Mouse (Mus musculus) neural tube, embryonic 14.5 days (tissue): Measurements from ENCODE around the gene Gm4724. TPM values are rescaled to one million over a fixed set of nuclear protein-coding genes. Genes with fewer than 3 reads are reported as not detected.
"Not testable (repeated sequence)": the region's sequence is repeated elsewhere in the genome, so short reads cannot be mapped to it uniquely, and the experiment has no call there.

Experiments
- ATAC-seq: fragments of 200-750 bp; cut with Nextera tagmentation; 2 replicates; pipeline ENCODE4 v1.8.0; 2017; ENCODE audit warnings: low read depth, mild to moderate bottlenecking, moderate TSS enrichment, moderate library complexity
- H3K27ac ChIP-seq: fragments of 300-500 bp; sonication (generic); 2 replicates; pipeline ENCODE4 v1.5.1; 2014; ENCODE audit warnings: low read depth, mild to moderate bottlenecking, control low read depth, low read length, moderate library complexity, mixed read lengths
- H3K27me3 ChIP-seq: fragments of 300-500 bp; sonication (generic); 2 replicates; pipeline ENCODE4 v1.6.1; 2014; ENCODE audit warnings: low read length; ENCODE audit not compliant: control insufficient read depth, insufficient read depth
- H3K36me3 ChIP-seq: fragments of 300-500 bp; sonication (generic); 2 replicates; pipeline ENCODE4 v1.6.1; 2014; ENCODE audit warnings: low read length, mixed read lengths; ENCODE audit not compliant: control insufficient read depth, insufficient read depth
- H3K4me1 ChIP-seq: fragments of 300-500 bp; sonication (generic); 2 replicates; pipeline ENCODE4 v1.6.1; 2014; ENCODE audit warnings: low read length; ENCODE audit not compliant: control insufficient read depth, insufficient read depth
- H3K4me2 ChIP-seq: fragments of 300-500 bp; sonication (generic); 2 replicates; pipeline ENCODE4 v1.6.1; 2014; ENCODE audit warnings: mild to moderate bottlenecking, low read depth, low read length, control low read depth
- H3K4me3 ChIP-seq: fragments of 300-500 bp; sonication (generic); 2 replicates; pipeline ENCODE4 v1.5.1; 2014; ENCODE audit warnings: low read depth, low read length, control low read depth, mixed read lengths
- H3K9ac ChIP-seq: fragments of 300-500 bp; sonication (generic); replicated peaks from 2 replicates; pipeline ENCODE4 v1.6.1; 2014; ENCODE audit warnings: low read depth, mild to moderate bottlenecking, control low read depth, low read length, mixed read lengths
- H3K9me3 ChIP-seq: fragments of 300-500 bp; sonication (generic); 2 replicates; pipeline ENCODE4 v1.6.1; 2016; ENCODE audit warnings: low read length; ENCODE audit not compliant: control insufficient read depth
- WGBS: fragments of 180-500 bp; shearing (Covaris S2); extraction: QIAGEN DNeasy Blood & Tissue Kit; methylation state at CpG from one replicate; pipeline ENCODE4 v1.1.7; 2014; 5-methylcytosine and 5-hydroxymethylcytosine counted together
- polyA plus RNA-seq: library from polyadenylated mRNA; unstranded; fragments of >200 nt; fragmentation: Nextera tagmentation; extraction: Ambion mirVana; gene quantifications from 2 replicates; pipeline ENCODE4 v1.2.1, GENCODE M21; 2014

The Gm4724 gene
- polyA plus RNA-seq, result 24.8 and 32.5 TPM in 2 replicates

DNA sequence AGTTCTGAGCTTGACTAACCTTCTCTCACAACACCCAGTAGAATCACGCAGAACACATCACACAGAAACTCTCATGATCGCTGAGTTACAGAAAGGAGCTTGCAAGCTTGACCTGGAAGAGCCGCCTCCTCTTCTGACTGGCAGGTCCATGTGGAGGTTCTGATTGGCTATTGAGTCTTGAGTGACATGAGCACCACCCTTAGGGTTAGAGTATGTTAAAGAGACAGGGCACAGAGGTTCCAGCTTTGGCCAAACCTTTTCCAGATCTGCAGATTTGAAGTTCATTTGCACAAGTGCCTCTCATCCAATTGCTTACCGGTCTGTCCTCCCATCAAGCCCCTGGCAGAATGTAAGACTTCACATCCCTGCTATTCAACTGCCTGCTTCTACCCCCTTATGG, at the start of gene Gm4724:
TSS of gene Gm4724 (minus strand) at position 101 of the 400 bp plus-strand sequence.
- not testable (repeated sequence) for H3K4me3 ChIP-seq, H3K9ac ChIP-seq, H3K27ac ChIP-seq, H3K9me3 ChIP-seq, H3K36me3 ChIP-seq, H3K27me3 ChIP-seq, ATAC-seq, H3K4me1 ChIP-seq, H3K4me2 ChIP-seq
- WGBS, result no CpG with 5 or more reads among the region's 4 CpGs

DNA sequence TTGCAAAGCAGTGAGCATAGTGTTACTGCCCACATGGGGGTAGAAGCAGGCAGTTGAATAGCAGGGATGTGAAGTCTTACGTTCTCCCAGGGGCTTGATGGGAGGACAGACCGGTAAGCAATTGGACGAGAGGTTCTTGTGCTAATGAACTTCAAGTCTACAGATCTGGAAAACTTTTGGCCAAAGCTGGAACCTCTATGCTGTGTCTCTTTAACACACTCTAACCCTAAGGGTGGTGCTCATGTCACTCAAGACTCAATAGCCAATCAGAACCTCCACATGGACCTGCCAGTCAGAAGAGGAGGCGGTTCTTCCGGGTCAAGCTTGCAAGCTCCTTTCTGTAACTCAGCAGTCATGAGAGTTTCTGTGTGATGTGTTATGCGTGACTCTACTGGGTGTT, 34.1 kb upstream of the Gm4724 start, which contains the start of gene Zfp965:
TSS of gene Zfp965 (plus strand) at position 301 of the 400 bp plus-strand sequence.
- H3K4me2 ChIP-seq, H3K27ac ChIP-seq, H3K27me3 ChIP-seq, ATAC-seq, H3K4me1 ChIP-seq, H3K9ac ChIP-seq, H3K9me3 ChIP-seq, H3K36me3 ChIP-seq, H3K4me3 ChIP-seq: not testable (repeated sequence)
- WGBS, result no CpG with 5 or more reads among the region's 6 CpGs

Other genes starting within 250 kb of the Gm4724 start
- gene Gm14391, start 228.9 kb downstream of the Gm4724 start, polyA plus RNA-seq, result 5.7 and 16.2 TPM in 2 replicates
- gene Gm14440, start 160.7 kb downstream of the Gm4724 start, polyA plus RNA-seq, result 1.9 TPM in 1 of 2 replicates, not detected in the other
- gene Gm4631, start 97.6 kb downstream of the Gm4724 start, polyA plus RNA-seq, result 24.4 and 24.5 TPM in 2 replicates
- gene Zfp968, start 63.4 kb downstream of the Gm4724 start, polyA plus RNA-seq, result 5.6 and 6.6 TPM in 2 replicates
- gene Zfp965, start 34.2 kb upstream of the Gm4724 start, polyA plus RNA-seq, result 6.7 and 6.9 TPM in 2 replicates
- not detected in 2 replicates for gene Gm11007, start 208.2 kb upstream of the Gm4724 start, polyA plus RNA-seq